Mouse (Mus musculus) duodenum, adult 2 months (tissue): ENCODE results near the gene Vmn1r160. TPM values are rescaled to one million over a fixed set of nuclear protein-coding genes. Genes with fewer than 3 reads are reported as not detected.

ENCODE experiments used
- polyA plus RNA-seq: library from polyadenylated mRNA; depleted of rRNA; stranded (reverse); fragments of >200 nt; gene quantifications from 2 replicates; pipeline ENCODE4 v1.2.3, GENCODE M21; 2012; ENCODE audit warnings: low replicate concordance; rRNA removed

The Vmn1r160 gene
- polyA plus RNA-seq = not detected in 2 replicates

DNA sequence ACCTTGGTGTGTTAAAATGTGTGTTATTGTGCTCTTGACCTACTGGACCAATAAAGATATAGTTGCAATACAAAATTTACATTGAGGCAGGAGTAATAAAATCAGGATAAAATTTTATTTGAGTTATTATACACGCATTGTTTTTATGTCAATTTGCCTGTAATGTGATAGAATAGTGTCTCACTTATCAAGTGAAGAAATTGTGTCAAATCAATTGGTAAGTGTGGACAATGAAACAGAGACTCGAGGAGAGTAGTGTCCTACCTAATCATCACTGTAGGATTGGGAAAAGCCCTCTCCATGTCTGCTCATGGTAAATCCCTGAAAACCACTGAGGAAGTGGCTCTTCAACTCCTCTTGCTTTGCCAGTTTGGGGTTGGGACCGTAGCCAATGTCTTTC is at the start of gene Vmn1r160:
Gene Vmn1r160, plus strand, starts transcription at position 301 of the 400 bp plus-strand sequence.

DNA sequence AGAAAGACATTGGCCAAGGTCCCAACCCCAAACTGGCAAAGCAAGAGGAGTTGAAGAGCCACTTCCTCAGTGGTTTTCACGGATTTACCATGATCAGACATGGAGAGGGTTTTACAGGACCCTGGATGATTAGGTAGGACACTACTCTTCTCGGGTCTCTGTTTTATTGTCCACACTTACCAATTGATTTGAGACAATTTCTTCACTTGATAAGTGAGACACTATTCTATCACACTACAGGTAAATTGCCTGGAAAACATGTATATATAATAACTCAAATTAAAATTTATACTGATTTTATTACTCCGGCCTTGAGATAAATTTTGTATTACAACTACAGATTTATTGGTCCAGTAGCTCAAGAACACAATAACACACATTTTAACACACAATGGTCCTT is 27.5 kb upstream of the Vmn1r160 start, which contains the start of gene Vmn1r159:
Gene Vmn1r159, minus strand, starts transcription at position 101 of the 400 bp plus-strand sequence.

Other genes starting within 250 kb of the Vmn1r160 start
- gene Vmn1r155, start 213.2 kb upstream of the Vmn1r160 start, polyA plus RNA-seq = not detected in 2 replicates
- not detected in 2 replicates for gene Gm8693, start 178.9 kb upstream of the Vmn1r160 start, polyA plus RNA-seq
- gene Gm4567, start 151.5 kb upstream of the Vmn1r160 start, polyA plus RNA-seq = not detected in 2 replicates
- gene Vmn1r157, start 109.5 kb upstream of the Vmn1r160 start, polyA plus RNA-seq = not detected in 2 replicates
- gene Vmn1r158, start 80.4 kb upstream of the Vmn1r160 start, polyA plus RNA-seq = not detected in 2 replicates
- gene Vmn1r159, start 27.6 kb upstream of the Vmn1r160 start, polyA plus RNA-seq = not detected in 2 replicates
- gene Gm4214, start 113.4 kb downstream of the Vmn1r160 start, polyA plus RNA-seq = not detected in 2 replicates
- not detected in 2 replicates for gene Gm4216, start 148.7 kb downstream of the Vmn1r160 start, polyA plus RNA-seq
- not detected in 2 replicates for gene Vmn1r163, start 184.3 kb downstream of the Vmn1r160 start, polyA plus RNA-seq
- gene Gm8720, start 196.2 kb downstream of the Vmn1r160 start, polyA plus RNA-seq = not detected in 2 replicates